Mouse (Mus musculus): ENCODE results near the gene Rabgap1l. TPM values are rescaled to one million over a fixed set of nuclear protein-coding genes. Genes with fewer than 3 reads are reported as not detected.
"Not testable (repeated sequence)": the region's sequence is repeated elsewhere in the genome, so short reads cannot be mapped to it uniquely, and the experiment has no call there.

The Rabgap1l gene
- polyA plus RNA-seq, 1 experiment from 2014 or later: 35.9 TPM

GRCm38 (mm10) chr1:160603312-160603711 is 189.7 kb downstream of the Rabgap1l start:
- not testable (repeated sequence) for H3K36me3 ChIP-seq; H3K27ac ChIP-seq (replicated peaks); H3K9ac ChIP-seq (replicated peaks); H3K4me1 ChIP-seq; H3K4me3 ChIP-seq; H3K9me3 ChIP-seq; ATAC-seq (replicated peaks); H3K27me3 ChIP-seq; H3K4me2 ChIP-seq (replicated peaks)

- Histone ChIP-seq H3K27ac (replicated peaks) (no peak overlapping the region), H3K9ac (replicated peaks) (no peak overlapping the region), H3K4me3 (no peak overlapping the region), H3K36me3 (no peaks in the 10 kb centered on the region), H3K4me2 (replicated peaks) (no peak overlapping the region), H3K27me3 (no peaks in the 10 kb centered on the region), H3K9me3 (no peaks in the 10 kb centered on the region), H3K4me1 (no peaks in the 10 kb centered on the region)
- 68% methylated on average over 1 of the region's 1 CpGs for WGBS
- ATAC-seq (replicated peaks): no peak
These were observed 195.6 kb downstream of the Rabgap1l start for GRCm38 (mm10) chr1:160597369-160597768.

- Histone ChIP-seq H3K36me3 (no peaks in the 10 kb centered on the region), H3K27me3 (no peaks in the 10 kb centered on the region), H3K9me3 (no peaks in the 10 kb centered on the region), H3K4me3 (no peak overlapping the region), H3K27ac (replicated peaks) (no peak overlapping the region), H3K9ac (replicated peaks) (no peak overlapping the region), H3K4me1 (no peaks in the 10 kb centered on the region), H3K4me2 (replicated peaks) (no peak overlapping the region)
- no peak for ATAC-seq (replicated peaks)
- 84% methylated on average over 3 of the region's 3 CpGs for WGBS
These were observed 196.1 kb downstream of the Rabgap1l start for GRCm38 (mm10) chr1:160596948-160597270.

- H3K9ac ChIP-seq (replicated peaks): no peak overlapping the region
- no peak overlapping the region for H3K4me2 ChIP-seq (replicated peaks)
- H3K4me1 ChIP-seq: no peaks in the 10 kb centered on the region
- no peaks in the 10 kb centered on the region for H3K27me3 ChIP-seq
- H3K9me3 ChIP-seq: no peaks in the 10 kb centered on the region
- H3K27ac ChIP-seq (replicated peaks): no peak overlapping the region
- no peaks in the 10 kb centered on the region for H3K36me3 ChIP-seq
- no peak for ATAC-seq (replicated peaks)
- no peak overlapping the region for H3K4me3 ChIP-seq
These were observed 196.6 kb downstream of the Rabgap1l start for GRCm38 (mm10) chr1:160596252-160596947.

- no peaks in the 10 kb centered on the region for H3K9me3 ChIP-seq
- no peak overlapping the region for H3K9ac ChIP-seq (replicated peaks)
- no peak overlapping the region for H3K27ac ChIP-seq (replicated peaks)
- H3K4me3 ChIP-seq: no peak overlapping the region
- no peaks in the 10 kb centered on the region for H3K4me1 ChIP-seq
- WGBS: 84% methylated on average over 1 of the region's 1 CpGs
- H3K27me3 ChIP-seq: no peaks in the 10 kb centered on the region
- no peak for ATAC-seq (replicated peaks)
- H3K36me3 ChIP-seq: no peaks in the 10 kb centered on the region
- no peak overlapping the region for H3K4me2 ChIP-seq (replicated peaks)
These were observed 198.4 kb downstream of the Rabgap1l start for GRCm38 (mm10) chr1:160594576-160594975.

GRCm38 (mm10) chr1:160594066-160594465 is 198.9 kb downstream of the Rabgap1l start:
- ATAC-seq (replicated peaks): no peak

GRCm38 (mm10) chr1:160588911-160589590 is 204.0 kb downstream of the Rabgap1l start:
- no peak for ATAC-seq (replicated peaks)
- no peaks in the 10 kb centered on the region for H3K4me1 ChIP-seq
- H3K4me2 ChIP-seq (replicated peaks): no peak overlapping the region
- no peaks in the 10 kb centered on the region for H3K27me3 ChIP-seq
- WGBS: 45% methylated on average over 4 of the region's 4 CpGs
- no peaks in the 10 kb centered on the region for H3K9me3 ChIP-seq
- H3K27ac ChIP-seq (replicated peaks): no peak overlapping the region
- no peak overlapping the region for H3K4me3 ChIP-seq
- H3K9ac ChIP-seq (replicated peaks): no peak overlapping the region
- no peaks in the 10 kb centered on the region for H3K36me3 ChIP-seq

More at GRCm38 (mm10) chr1:160594066-160594465, 198.9 kb downstream of the Rabgap1l start:
- no peaks in the 10 kb centered on the region for H3K4me1 ChIP-seq
- H3K9me3 ChIP-seq: no peaks in the 10 kb centered on the region
- no peaks in the 10 kb centered on the region for H3K36me3 ChIP-seq
- H3K27ac ChIP-seq (replicated peaks): no peak overlapping the region
- no peak overlapping the region for H3K4me3 ChIP-seq
- no peak overlapping the region for H3K4me2 ChIP-seq (replicated peaks)
- 90% methylated on average over 4 of the region's 4 CpGs for WGBS
- no peaks in the 10 kb centered on the region for H3K27me3 ChIP-seq
- no peak overlapping the region for H3K9ac ChIP-seq (replicated peaks)

- ATAC-seq (replicated peaks): 0 out of 2 replicates have a peak, but pooled peaks have one; percentile 61
- no peak overlapping the region; the same call in 1 of the 2 replicates for H3K9ac ChIP-seq (replicated peaks)
- H3K9me3 ChIP-seq: no peaks in the 10 kb centered on the region
- H3K4me1 ChIP-seq: no peaks in the 10 kb centered on the region
- 43% methylated on average over 12 of the region's 12 CpGs for WGBS
- H3K27ac ChIP-seq (replicated peaks): no peak overlapping the region
- no peaks in the 10 kb centered on the region for H3K27me3 ChIP-seq
- peak overlapping the region; percentile 16 for H3K4me3 ChIP-seq
- H3K36me3 ChIP-seq: no peaks in the 10 kb centered on the region
- 0 out of 2 replicates have a peak overlapping the region, but pooled peaks have one; percentile 14 for H3K4me2 ChIP-seq (replicated peaks)
These were observed 213.4 kb downstream of the Rabgap1l start for GRCm38 (mm10) chr1:160579309-160580233.

GRCm38 (mm10) chr1:160576124-160576523 is 216.9 kb downstream of the Rabgap1l start:
- H3K27me3 ChIP-seq: no peaks in the 10 kb centered on the region
- no peak overlapping the region for H3K27ac ChIP-seq (replicated peaks)
- no peaks in the 10 kb centered on the region for H3K36me3 ChIP-seq
- no peak overlapping the region for H3K4me3 ChIP-seq
- no peak for ATAC-seq (replicated peaks)
- H3K9ac ChIP-seq (replicated peaks): no peak overlapping the region
- H3K4me1 ChIP-seq: no peaks in the 10 kb centered on the region
- no peak overlapping the region for H3K4me2 ChIP-seq (replicated peaks)
- no peaks in the 10 kb centered on the region for H3K9me3 ChIP-seq
- 88% methylated on average over 4 of the region's 4 CpGs for WGBS

GRCm38 (mm10) chr1:160574039-160574438 is 219.0 kb downstream of the Rabgap1l start:
- Histone ChIP-seq H3K4me1 (no peaks in the 10 kb centered on the region), H3K36me3 (no peaks in the 10 kb centered on the region), H3K4me2 (replicated peaks) (no peak overlapping the region), H3K27me3 (no peaks in the 10 kb centered on the region), H3K4me3 (no peak overlapping the region), H3K27ac (replicated peaks) (no peak overlapping the region), H3K9ac (replicated peaks) (no peak overlapping the region), H3K9me3 (no peaks in the 10 kb centered on the region)
- no peak for ATAC-seq (replicated peaks)
- whole genome bisulfite sequencing: 58% methylated on average over 4 of the region's 4 CpGs

- no peaks in the 10 kb centered on the region for H3K9me3 ChIP-seq
- ATAC-seq (replicated peaks): no peak
- no peak overlapping the region for H3K4me2 ChIP-seq (replicated peaks)
- H3K4me1 ChIP-seq: no peaks in the 10 kb centered on the region
- no peak overlapping the region for H3K4me3 ChIP-seq
- 9% methylated on average over 4 of the region's 4 CpGs for WGBS
- no peak overlapping the region for H3K27ac ChIP-seq (replicated peaks)
- no peak overlapping the region for H3K9ac ChIP-seq (replicated peaks)
- no peaks in the 10 kb centered on the region for H3K27me3 ChIP-seq
- no peaks in the 10 kb centered on the region for H3K36me3 ChIP-seq
These were observed 226.6 kb downstream of the Rabgap1l start for GRCm38 (mm10) chr1:160566458-160566857.

GRCm38 (mm10) chr1:160561381-160561780 is 231.6 kb downstream of the Rabgap1l start:
- no peak overlapping the region for H3K4me3 ChIP-seq
- WGBS: 57% methylated on average over 1 of the region's 1 CpGs
- no peak overlapping the region for H3K9ac ChIP-seq (replicated peaks)
- H3K9me3 ChIP-seq: no peaks in the 10 kb centered on the region
- H3K27me3 ChIP-seq: no peaks in the 10 kb centered on the region
- H3K4me1 ChIP-seq: no peaks in the 10 kb centered on the region
- H3K27ac ChIP-seq (replicated peaks): no peak overlapping the region
- no peaks in the 10 kb centered on the region for H3K36me3 ChIP-seq
- ATAC-seq (replicated peaks): no peak
- H3K4me2 ChIP-seq (replicated peaks): no peak overlapping the region
